Mouse (Mus musculus) E14TG2a.4 (cell line): ENCODE measurements around the gene C2.

Source experiments
- H3K27me3 ChIP-seq: 2 replicates; pipeline ENCODE4 v1.6.1; 2014; ENCODE audit warnings: low read length, control low read depth; ENCODE audit not compliant: insufficient read depth
- H3K36me3 ChIP-seq: 2 replicates; pipeline ENCODE4 v1.6.1; 2014; ENCODE audit warnings: low read length, control low read depth; ENCODE audit not compliant: insufficient read depth
- H3K4me1 ChIP-seq: replicated peaks from 2 replicates; pipeline ENCODE4 v1.6.1; 2014; ENCODE audit warnings: low read depth, low read length, control low read depth
- H3K4me3 ChIP-seq: replicated peaks from 2 replicates; pipeline ENCODE4 v1.5.1; 2014; ENCODE audit warnings: mild to moderate bottlenecking, low read length
- H3K9me3 ChIP-seq: 2 replicates; pipeline ENCODE4 v1.6.1; 2014; ENCODE audit warnings: low read length, control low read depth
- CTCF ChIP-seq: conservative IDR thresholded peaks from 2 replicates; pipeline ENCODE4 v1.5.1; 2014; ENCODE audit warnings: low read length
- NANOG ChIP-seq: IDR thresholded peaks from 2 replicates; pipeline ENCODE4 v1.6.1; 2014; ENCODE audit warnings: borderline replicate concordance, low read length, mixed read lengths
- POU5F1 ChIP-seq: IDR thresholded peaks from 2 replicates; pipeline ENCODE4 v1.6.1; 2014; ENCODE audit warnings: low read length, borderline replicate concordance

C2 gene

GRCm38 (mm10) chr17:34898160-34898586 lies at the start of gene C2, which contains the start of gene Ehmt2:
Gene C2 (minus strand): TSS chr17:34898265.
Gene Ehmt2 (plus strand): TSS chr17:34898469.
- TF ChIP-seq NANOG (no peak), POU5F1 (no peak), CTCF (no peak)
- no peaks in the 10 kb centered on the region for H3K9me3 ChIP-seq
- H3K27me3 ChIP-seq: 0 out of 2 replicates have a peak, but pooled peaks cover 4% of the 10 kb centered on the region
- peaks cover 68% of the 10 kb centered on the region for H3K4me1 ChIP-seq
- peak within 1 kb of the TSS; percentile 92 for H3K4me3 ChIP-seq
- H3K36me3 ChIP-seq: peaks cover 30% of the 10 kb centered on the region

GRCm38 (mm10) chr17:34947606-34948005 lies 49.5 kb upstream of the C2 start:
- Histone ChIP-seq H3K4me1 (peaks cover 16% of the 10 kb centered on the region), H3K36me3 (peaks cover 28% of the 10 kb centered on the region), H3K9me3 (no peaks in the 10 kb centered on the region), H3K27me3 (no peaks in the 10 kb centered on the region), H3K4me3 (no peak overlapping the region)
- TF ChIP-seq CTCF (peak; percentile 57), POU5F1 (no peak)

- peaks cover 24% of the 10 kb centered on the region for H3K4me1 ChIP-seq
- TF ChIP-seq POU5F1 (no peak), CTCF (no peak), NANOG (no peak)
- H3K9me3 ChIP-seq: no peaks in the 10 kb centered on the region
- peaks cover 24% of the 10 kb centered on the region for H3K36me3 ChIP-seq
- no peaks in the 10 kb centered on the region for H3K27me3 ChIP-seq
- no peak overlapping the region for H3K4me3 ChIP-seq
These were observed 48.5 kb upstream of the C2 start for GRCm38 (mm10) chr17:34946486-34947140.

DNA sequence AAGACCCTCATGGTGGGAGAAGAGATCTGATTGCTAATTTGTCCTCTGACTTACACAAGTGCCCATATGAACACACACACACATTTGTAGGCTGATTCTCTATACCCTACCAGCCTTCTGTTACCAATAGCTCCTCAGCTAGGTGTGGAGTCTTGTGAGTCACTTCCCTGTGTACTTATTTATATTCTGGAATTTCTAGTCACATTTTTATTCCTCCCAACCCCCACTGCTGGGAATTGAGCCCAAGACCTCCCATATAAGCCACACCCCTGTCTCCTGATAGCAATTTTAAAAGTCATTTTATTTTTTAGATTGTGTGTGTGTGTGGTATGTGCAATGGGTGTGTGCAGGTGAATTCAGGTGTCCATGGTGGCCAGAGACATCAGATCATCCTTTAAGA lies 46.3 kb upstream of the C2 start:
- H3K36me3 ChIP-seq: peaks cover 1% of the 10 kb centered on the region; the same call in 1 of the 2 replicates
- no peak for TF ChIP-seq NANOG
- TF ChIP-seq CTCF: no peak
- no peak for TF ChIP-seq POU5F1
- H3K4me1 ChIP-seq: peaks cover 19% of the 10 kb centered on the region
- no peaks in the 10 kb centered on the region for H3K9me3 ChIP-seq
- H3K4me3 ChIP-seq: no peak overlapping the region
- no peaks in the 10 kb centered on the region for H3K27me3 ChIP-seq

DNA sequence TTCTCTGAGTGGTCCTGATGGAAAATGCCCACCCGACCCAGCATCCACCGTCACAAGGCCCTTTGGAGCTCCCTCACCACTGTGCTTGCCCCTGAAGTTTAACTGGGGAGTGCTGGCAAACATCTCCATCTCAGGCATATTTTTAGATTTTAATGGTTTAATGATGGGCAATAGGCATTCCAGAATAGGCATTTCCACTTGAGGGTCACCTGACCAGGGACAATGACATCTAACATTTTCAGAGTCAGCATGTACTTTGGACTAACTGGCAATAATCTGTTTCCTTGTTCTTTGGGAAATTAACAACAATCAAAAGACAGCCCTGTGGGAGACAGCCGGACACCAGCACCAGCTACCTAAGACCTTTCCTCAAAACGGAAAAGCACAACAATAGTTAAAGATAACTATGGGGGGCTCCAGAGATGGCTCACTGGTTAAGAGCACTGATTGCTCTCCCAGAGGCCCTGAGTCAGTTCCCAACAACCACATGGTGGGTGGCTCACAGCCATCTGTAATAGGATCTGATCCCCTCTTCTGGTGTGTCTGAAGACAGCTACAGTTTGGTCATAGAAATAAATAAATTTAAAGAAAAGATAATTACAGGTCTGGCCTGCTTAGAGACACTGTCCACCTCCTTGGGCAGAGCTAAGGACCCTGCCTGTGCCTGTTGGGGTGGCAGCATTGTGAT lies 45.2 kb upstream of the C2 start:
- Histone ChIP-seq H3K27me3 (no peaks in the 10 kb centered on the region), H3K4me1 (peaks cover 19% of the 10 kb centered on the region), H3K9me3 (no peaks in the 10 kb centered on the region), H3K4me3 (no peak overlapping the region), H3K36me3 (no peaks in the 10 kb centered on the region)
- TF ChIP-seq CTCF: no peak
- no peak for TF ChIP-seq POU5F1
- no peak for TF ChIP-seq NANOG

GRCm38 (mm10) chr17:34941344-34942041 lies 43.4 kb upstream of the C2 start:
- TF ChIP-seq POU5F1 (no peak), NANOG (no peak), CTCF (no peak)
- Histone ChIP-seq H3K9me3 (no peaks in the 10 kb centered on the region), H3K4me3 (peak overlapping the region; percentile 64), H3K27me3 (no peaks in the 10 kb centered on the region), H3K36me3 (no peaks in the 10 kb centered on the region), H3K4me1 (peaks cover 19% of the 10 kb centered on the region)

- Histone ChIP-seq H3K4me1 (peaks cover 39% of the 10 kb centered on the region), H3K36me3 (peaks cover 25% of the 10 kb centered on the region), H3K27me3 (peaks cover 19% of the 10 kb centered on the region), H3K4me3 (no peak overlapping the region), H3K9me3 (no peaks in the 10 kb centered on the region)
- no peak for TF ChIP-seq CTCF
- TF ChIP-seq NANOG: no peak
- no peak for TF ChIP-seq POU5F1
These were observed 40.0 kb upstream of the C2 start for GRCm38 (mm10) chr17:34937960-34938505.

GRCm38 (mm10) chr17:34934830-34935229 lies 36.8 kb upstream of the C2 start:
- H3K4me1 ChIP-seq: peaks cover 40% of the 10 kb centered on the region
- H3K9me3 ChIP-seq: no peaks in the 10 kb centered on the region
- H3K27me3 ChIP-seq: peaks cover 35% of the 10 kb centered on the region
- peaks cover 32% of the 10 kb centered on the region for H3K36me3 ChIP-seq
- no peak for TF ChIP-seq NANOG
- no peak for TF ChIP-seq POU5F1
- TF ChIP-seq CTCF: no peak
- 0 out of 2 replicates have a peak overlapping the region, but pooled peaks have one; percentile 55 for H3K4me3 ChIP-seq

DNA sequence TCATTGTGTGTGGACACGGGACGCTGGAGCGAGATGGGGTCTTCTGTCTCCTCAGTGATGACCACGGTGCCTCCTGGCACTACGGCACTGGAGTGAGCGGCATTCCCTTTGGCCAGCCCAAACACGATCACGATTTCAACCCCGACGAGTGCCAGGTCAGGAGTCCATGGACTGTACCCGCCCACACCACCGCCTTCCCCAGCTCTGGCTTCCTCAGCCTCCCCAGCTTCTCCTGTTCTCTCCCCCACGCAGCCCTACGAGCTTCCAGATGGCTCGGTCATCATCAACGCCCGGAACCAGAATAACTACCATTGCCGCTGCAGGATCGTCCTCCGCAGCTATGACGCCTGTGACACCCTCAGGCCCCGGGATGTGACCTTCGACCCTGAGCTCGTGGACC lies 36.0 kb upstream of the C2 start:
- Histone ChIP-seq H3K4me1 (peaks cover 44% of the 10 kb centered on the region), H3K9me3 (no peaks in the 10 kb centered on the region), H3K36me3 (peaks cover 32% of the 10 kb centered on the region), H3K4me3 (peak overlapping the region; percentile 55), H3K27me3 (peaks cover 35% of the 10 kb centered on the region)
- TF ChIP-seq CTCF (no peak), POU5F1 (no peak), NANOG (no peak)
